Mouse (Mus musculus): Measurements from ENCODE around the gene Trappc4. TPM values are rescaled to one million over a fixed set of nuclear protein-coding genes. Genes with fewer than 3 reads are reported as not detected.

The Trappc4 gene
- polyA plus RNA-seq, 1 experiment from 2014 or later: 204 TPM

DNA sequence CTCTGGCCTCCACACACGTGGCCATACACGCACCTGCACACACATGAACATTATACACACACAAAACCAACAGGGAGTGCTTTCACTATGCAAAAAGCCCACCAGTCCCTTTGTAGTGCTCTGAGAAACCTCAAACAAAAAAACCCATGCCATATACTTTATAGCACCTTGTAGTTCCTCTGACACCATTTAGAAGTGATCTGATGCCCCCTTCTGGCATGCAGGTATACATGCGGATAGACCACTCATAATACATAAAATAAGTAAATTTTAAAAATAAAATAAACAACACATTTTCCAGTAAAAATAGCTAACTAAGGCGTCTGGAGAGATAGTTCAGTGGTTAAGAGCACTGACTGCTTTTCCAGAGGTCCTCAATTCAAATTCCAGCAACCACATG lies 50.2 kb downstream of the Trappc4 start:
- Histone ChIP-seq H3K9ac (ENCODE audit: low read length) (no peak overlapping the region), H3K36me3 (ENCODE audit: control insufficient read depth, insufficient read depth, low read length) (peaks cover 22% of the 10 kb centered on the region), H3K4me2 (ENCODE audit: low read depth) (no peak overlapping the region), H3K4me3 (ENCODE audit: low read depth, low read length) (no peak overlapping the region), H3K27me3 (ENCODE audit: control insufficient read depth, insufficient read depth, low read length) (no peaks in the 10 kb centered on the region), H3K9me3 (ENCODE audit: control insufficient read depth, low read length) (no peaks in the 10 kb centered on the region), H3K4me1 (ENCODE audit: control insufficient read depth, insufficient read depth, low read length) (peaks cover 6% of the 10 kb centered on the region; the same call in 1 of the 2 replicates), H3K27ac (ENCODE audit: low read depth, low read length) (no peak overlapping the region)
- DNase-seq (ENCODE audit: low spot score): no peak
- ATAC-seq (ENCODE audit: insufficient read depth, low FRiP score, low TSS enrichment): no peak
- 77% methylated on average over 4 of the region's 4 CpGs for WGBS

Small RNAs within 50 kb of the gene (microRNA-seq; reads per million reads assigned to microRNA genes)
- gene Mir7085: not detected

Other genes with a start within 250 kb of the Trappc4 start
- 19.1 and 22.2 TPM in 2 replicates for gene Cbl, start 173.6 kb downstream of the Trappc4 start, polyA plus RNA-seq (2014; fragmentation: Nextera tagmentation; extraction: Ambion mirVana)
- not detected in 2 replicates for gene Ccdc153, start 166.9 kb downstream of the Trappc4 start, polyA plus RNA-seq (2014; fragmentation: Nextera tagmentation; extraction: Ambion mirVana)
- 0.11 TPM in 1 of 2 replicates, not detected in the other for gene Pdzd3, start 156.1 kb downstream of the Trappc4 start, polyA plus RNA-seq (2014; fragmentation: Nextera tagmentation; extraction: Ambion mirVana)
- gene Nlrx1, start 139.0 kb downstream of the Trappc4 start, polyA plus RNA-seq (2014; fragmentation: Nextera tagmentation; extraction: Ambion mirVana): 2.4 and 3.2 TPM in 2 replicates
- gene Abcg4, start 119.0 kb downstream of the Trappc4 start, polyA plus RNA-seq (2014; fragmentation: Nextera tagmentation; extraction: Ambion mirVana): 4.5 and 5.0 TPM in 2 replicates
- 23.6 and 26.9 TPM in 2 replicates for gene Hinfp, start 101.9 kb downstream of the Trappc4 start, polyA plus RNA-seq (2014; fragmentation: Nextera tagmentation; extraction: Ambion mirVana)
- 14.9 and 17.1 TPM in 2 replicates for gene C2cd2l, start 87.3 kb downstream of the Trappc4 start, polyA plus RNA-seq (2014; fragmentation: Nextera tagmentation; extraction: Ambion mirVana)
- gene Dpagt1, start 81.6 kb downstream of the Trappc4 start, polyA plus RNA-seq (2014; fragmentation: Nextera tagmentation; extraction: Ambion mirVana): 47.6 and 48.6 TPM in 2 replicates
- 366 and 382 TPM in 2 replicates for gene H2afx, start 72.9 kb downstream of the Trappc4 start, polyA plus RNA-seq (2014; fragmentation: Nextera tagmentation; extraction: Ambion mirVana)
- gene Hmbs, start 63.4 kb downstream of the Trappc4 start, polyA plus RNA-seq (2014; fragmentation: Nextera tagmentation; extraction: Ambion mirVana): 139 and 140 TPM in 2 replicates
- 29.3 and 32.9 TPM in 2 replicates for gene Vps11, start 45.9 kb downstream of the Trappc4 start, polyA plus RNA-seq (2014; fragmentation: Nextera tagmentation; extraction: Ambion mirVana)
- gene Hyou1, start 28.1 kb downstream of the Trappc4 start, polyA plus RNA-seq (2014; fragmentation: Nextera tagmentation; extraction: Ambion mirVana): 36.7 and 38.8 TPM in 2 replicates
- gene Slc37a4, start 10.7 kb downstream of the Trappc4 start, polyA plus RNA-seq (2014; fragmentation: Nextera tagmentation; extraction: Ambion mirVana): 26.8 and 31.8 TPM in 2 replicates
- gene Rps25, start 461 bp downstream of the Trappc4 start, polyA plus RNA-seq (2014; fragmentation: Nextera tagmentation; extraction: Ambion mirVana): 1,766 and 1,857 TPM in 2 replicates
- gene Ccdc84, start 11.0 kb upstream of the Trappc4 start, polyA plus RNA-seq (2014; fragmentation: Nextera tagmentation; extraction: Ambion mirVana): 20.9 and 21.8 TPM in 2 replicates
- not detected in 2 replicates for gene Foxr1, start 33.5 kb upstream of the Trappc4 start, polyA plus RNA-seq (2014; fragmentation: Nextera tagmentation; extraction: Ambion mirVana)
- gene Upk2, start 47.4 kb upstream of the Trappc4 start, polyA plus RNA-seq (2014; fragmentation: Nextera tagmentation; extraction: Ambion mirVana): 0.29 TPM in 1 of 2 replicates, not detected in the other
- 8.0 and 8.8 TPM in 2 replicates for gene Bcl9l, start 75.2 kb upstream of the Trappc4 start, polyA plus RNA-seq (2014; fragmentation: Nextera tagmentation; extraction: Ambion mirVana)
- gene Cxcr5, start 154.3 kb upstream of the Trappc4 start, polyA plus RNA-seq (2014; fragmentation: Nextera tagmentation; extraction: Ambion mirVana): not detected in 2 replicates
- gene Ddx6, start 197.3 kb upstream of the Trappc4 start, polyA plus RNA-seq (2014; fragmentation: Nextera tagmentation; extraction: Ambion mirVana): 11.6 and 11.9 TPM in 2 replicates